In genomic region chrX:50675356-50675755, GRCm38 (mm10) we compare ENCODE assay signal across 8 mouse cellular contexts.
A peak's percentile ranks its signal among the peaks of the same experiment; 100 is the strongest.
DNase-seq lines count a peak whose midpoint lies in the region; ATAC-seq and TF ChIP-seq lines count a peak whose summit lies in the region.
"Had no signal": no experiment of that assay in that cellular context is flagged by ENCODE, and none has a peak within 500 bp of the region (broad histone marks: within the 10 kb centered on the region; RNA-seq: fewer than 3 reads in every experiment).

No protein-coding gene starts in this region.

- H3K9me3 ChIP-seq in CH12.LX (replicated peaks; ENCODE audit: low read length), result no peaks in the 10 kb centered on the region

- H3K79me2 ChIP-seq in CH12.LX (replicated peaks; ENCODE audit: control insufficient read depth, extremely low read depth, insufficient read depth, poor library complexity, severe bottlenecking), result no peaks in the 10 kb centered on the region

- no peak overlapping the region for H3K4me2 ChIP-seq in CH12.LX (ENCODE audit: insufficient read depth, low read depth, poor library complexity, severe bottlenecking)

- no peaks in the 10 kb centered on the region for H3K27me3 ChIP-seq in CH12.LX (replicated peaks)

- H3K4me3 ChIP-seq in layer of hippocampus, adult 2 months, result no peak overlapping the region
- no peak overlapping the region for H3K4me3 ChIP-seq in CH12.LX (replicated peaks in 1 of 3; ENCODE audit: low read depth in 2 of 3, low read length in 2 of 3, poor library complexity in 1 of 3)

- no peak overlapping the region for H3K9ac ChIP-seq in CH12.LX (ENCODE audit: insufficient read depth, low read depth)

- no peak overlapping the region for H3K27ac ChIP-seq in layer of hippocampus, adult 2 months
- no peak overlapping the region for H3K27ac ChIP-seq in CH12.LX (ENCODE audit: insufficient read depth, low read depth)
- H3K27ac ChIP-seq: macrophage had no signal

- no peak for TF ChIP-seq POLR2A in CH12.LX (IDR thresholded peaks at IDR 0.05; ENCODE audit: low read depth, low read length)

- in situ Hi-C loops in CH12.LX (cut with MboI; ENCODE audit: low pct_ligation_motif_present, low pct_unique_long_range_greater_than_20kb, low sequenced_read_pairs), result no loop called here

- peak; percentile 77 for TF ChIP-seq CTCF in layer of hippocampus, adult 2 months (conservative IDR thresholded peaks at IDR 0.05)
- peak in 1 of 2 experiments; percentile 61; a peak in 2 of 4 replicates for TF ChIP-seq CTCF in CH12.LX (conservative IDR thresholded peaks at IDR 0.05 in 1 of 2, IDR thresholded peaks at IDR 0.05 in 1 of 2; ENCODE audit: low read depth in 2 of 2, low read length in 2 of 2)

- dilution Hi-C loops in CH12.LX (cut with MboI; ENCODE audit: extremely low pct_ligation_motif_present, extremely low pct_unique_long_range_greater_than_20kb, low sequenced_read_pairs), result no loop called here

- no peaks in the 10 kb centered on the region for H3K4me1 ChIP-seq in CH12.LX (ENCODE audit: control insufficient read depth in 1 of 2, insufficient read depth in 2 of 2)

- peak; percentile 77 for TF ChIP-seq RAD21 in CH12.LX (IDR thresholded peaks at IDR 0.05; ENCODE audit: low read depth, low read length)

- DNase-seq in layer of hippocampus, adult 2 months (ENCODE audit: low spot score in 2 of 2), result peak; percentile 10
- no peak for DNase-seq in layer of hippocampus, adult 11-12 months (ENCODE audit: low spot score)
- DNase-seq in CH12.LX (ENCODE audit: extremely low read depth) (peak; percentile 53), ZHBTc4 (ENCODE audit: low read depth, low spot score) (peak; percentile 47)
- DNase-seq in lung, postnatal 36 days, result peak; percentile 35
- DNase-seq in adrenal gland, postnatal 25 days, result no peak

- TF ChIP-seq EP300 in CH12.LX (IDR thresholded peaks at IDR 0.05; ENCODE audit: low read length), result no peak

- no peaks in the 10 kb centered on the region for H3K36me3 ChIP-seq in CH12.LX (replicated peaks in 1 of 2; ENCODE audit: control insufficient read depth in 1 of 2, insufficient read depth in 1 of 2, low read length in 1 of 2)

- no peak for ATAC-seq in cerebellum, adult (ENCODE audit: insufficient number of reproducible peaks, low FRiP score, low TSS enrichment)

TF ChIP-seq in CH12.LX, 34 proteins besides CTCF, POLR2A, EP300 and RAD21:
- TF ChIP-seq ZC3H11A (IDR thresholded peaks at IDR 0.05; ENCODE audit: low read depth, low read length) (peak; percentile 2; the same call in 1 of the 2 replicates), ZNF384 (IDR thresholded peaks at IDR 0.05; ENCODE audit: low read depth, low read length) (peak; percentile 27; the same call in 1 of the 2 replicates), SMC3 (IDR thresholded peaks at IDR 0.05; ENCODE audit: low read depth, low read length) (peak; percentile 59), MYC (IDR thresholded peaks at IDR 0.05; ENCODE audit: low read depth, low read length) (no peak)

Comparison
In these comparisons a context has a peak if more than half of its experiments do, and no peak if none do; other contexts are left out.
1. DNase-seq: peak in layer of hippocampus, adult 2 months (2 of 2), CH12.LX (single experiment), ZHBTc4 (single experiment) and lung, postnatal 36 days (single experiment); none in layer of hippocampus, adult 11-12 months (single experiment) and adrenal gland, postnatal 25 days (single experiment).